Mouse (Mus musculus) forebrain, embryonic 14.5 days (tissue): ENCODE measurements at regions not wholly inside any gene's neighbourhood (a gene's known extent, or its start where the extent isn't known, plus 50 kb on each side); places are given as distances from the start of the nearest gene placed in this dataset.

Source experiments
- ATAC-seq: fragments of 200-750 bp; cut with Nextera tagmentation; 2 replicates; pipeline ENCODE4 v1.8.0; 2017; ENCODE audit warnings: mild to moderate bottlenecking, moderate library complexity
- DNase-seq: peaks from one replicate; pipeline ENCODE4 v3.0.0-alpha.2; 2015; ENCODE audit warnings: low spot score
- H3K27ac ChIP-seq: fragments of 300-500 bp; sonication (generic); 2 replicates; pipeline ENCODE4 v1.5.1; 2014; ENCODE audit warnings: low read depth, mild to moderate bottlenecking, control low read depth, low read length, moderate library complexity
- H3K27me3 ChIP-seq: fragments of 300-500 bp; sonication (generic); replicated peaks from 2 replicates; pipeline ENCODE4 v1.6.1; 2014; ENCODE audit warnings: low read length, control low read depth, mixed read lengths; ENCODE audit not compliant: control insufficient read depth, insufficient read depth
- H3K36me3 ChIP-seq: fragments of 300-500 bp; sonication (generic); 2 replicates; pipeline ENCODE4 v1.6.1; 2014; ENCODE audit warnings: low read length, control low read depth; ENCODE audit not compliant: control insufficient read depth, insufficient read depth
- H3K4me1 ChIP-seq: fragments of 300-500 bp; sonication (generic); 2 replicates; pipeline ENCODE4 v1.6.1; 2014; ENCODE audit warnings: antibody characterized with exemption, low read length, control low read depth; ENCODE audit not compliant: control insufficient read depth, insufficient read depth
- H3K4me2 ChIP-seq: fragments of 300-500 bp; sonication (generic); 2 replicates; pipeline ENCODE4 v1.6.1; 2014; ENCODE audit warnings: mild to moderate bottlenecking, control low read depth, low read length
- H3K4me3 ChIP-seq: fragments of 300-500 bp; sonication (generic); 2 replicates; pipeline ENCODE4 v1.5.1; 2014; ENCODE audit warnings: low read depth, low read length, control low read depth
- H3K9ac ChIP-seq: fragments of 300-500 bp; sonication (generic); 2 replicates; pipeline ENCODE4 v1.6.1; 2014; ENCODE audit warnings: mild to moderate bottlenecking, low read length, control low read depth, moderate library complexity
- H3K9me3 ChIP-seq: fragments of 300-500 bp; sonication (generic); replicated peaks from 2 replicates; pipeline ENCODE4 v1.6.1; 2016; ENCODE audit warnings: low read length, control low read depth, mixed read lengths; ENCODE audit not compliant: control insufficient read depth
- WGBS: fragments of 180-500 bp; shearing (Covaris S2); extraction: QIAGEN DNeasy Blood & Tissue Kit; methylation state at CpG from one replicate; pipeline ENCODE4 v1.1.7; 2014; 5-methylcytosine and 5-hydroxymethylcytosine counted together

- no peak overlapping the region for H3K9ac ChIP-seq
- WGBS, result 36% methylated on average over 2 of the region's 2 CpGs
- no peak for ATAC-seq
- H3K27me3 ChIP-seq, result no peaks in the 10 kb centered on the region
- no peak overlapping the region for H3K4me3 ChIP-seq
- no peaks in the 10 kb centered on the region for H3K9me3 ChIP-seq
- H3K4me1 ChIP-seq, result peaks cover 2% of the 10 kb centered on the region; the same call in 1 of the 2 replicates
- no peak overlapping the region for H3K4me2 ChIP-seq
- DNase-seq, result no peak
- H3K27ac ChIP-seq, result no peak overlapping the region
- H3K36me3 ChIP-seq, result no peaks in the 10 kb centered on the region
Observed at GRCm38 (mm10) chr11:71897551-71897950, 139.8 kb downstream of the Aipl1 start.

DNA sequence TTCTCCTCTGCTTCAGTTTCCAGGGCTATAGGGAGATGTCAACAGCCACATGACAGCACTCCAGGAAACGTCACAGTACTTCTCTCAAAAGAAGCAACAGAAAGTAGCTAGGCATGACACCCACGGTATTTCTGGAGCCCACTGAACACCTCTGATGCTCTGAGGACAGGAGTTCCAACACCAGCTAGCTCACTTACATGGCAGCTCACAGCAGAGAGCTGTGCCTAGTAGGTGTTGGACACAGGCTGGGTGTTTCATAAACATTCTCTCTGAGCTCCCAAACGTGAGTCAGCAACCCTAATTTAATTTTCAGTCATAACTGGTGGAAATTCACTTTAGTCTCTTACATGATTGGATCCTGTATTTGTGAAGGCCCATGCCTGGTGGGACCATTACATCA lies 140.2 kb downstream of the Aipl1 start:
- Histone ChIP-seq H3K4me1 (no peaks in the 10 kb centered on the region; the same call in 1 of the 2 replicates), H3K9me3 (no peaks in the 10 kb centered on the region), H3K27me3 (no peaks in the 10 kb centered on the region), H3K9ac (no peak overlapping the region), H3K36me3 (no peaks in the 10 kb centered on the region), H3K27ac (no peak overlapping the region), H3K4me3 (no peak overlapping the region), H3K4me2 (no peak overlapping the region)
- no peak for ATAC-seq
- 49% methylated on average over 3 of the region's 3 CpGs for WGBS
- no peak for DNase-seq

DNA sequence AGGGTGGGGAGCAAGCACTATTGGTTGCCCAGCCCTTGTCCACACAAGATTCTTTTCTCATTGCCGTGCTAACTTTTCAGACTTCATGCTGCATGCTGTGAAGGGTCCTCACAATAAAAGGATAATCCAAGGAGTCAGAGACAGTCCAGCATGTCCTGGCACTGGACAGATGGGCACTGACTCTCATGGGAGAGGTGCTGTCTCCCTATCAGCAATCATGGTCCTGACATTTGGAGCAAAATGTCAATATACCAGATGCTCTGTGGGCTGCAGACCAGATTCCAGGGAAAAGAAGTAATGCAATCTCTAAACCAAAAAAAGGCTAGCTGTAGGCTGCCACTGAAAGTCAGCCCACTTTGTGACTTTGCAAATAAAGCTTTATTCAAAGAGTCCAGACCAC lies 141.5 kb downstream of the Wscd1 start:
- no peak overlapping the region for H3K4me2 ChIP-seq
- no peak overlapping the region for H3K27ac ChIP-seq
- no peaks in the 10 kb centered on the region for H3K36me3 ChIP-seq
- H3K9me3 ChIP-seq, result no peaks in the 10 kb centered on the region
- WGBS, result 78% methylated on average over 1 of the region's 1 CpGs
- ATAC-seq (no peak), DNase-seq (no peak)
- H3K4me3 ChIP-seq, result no peak overlapping the region
- no peaks in the 10 kb centered on the region for H3K4me1 ChIP-seq
- no peaks in the 10 kb centered on the region for H3K27me3 ChIP-seq
- no peak overlapping the region for H3K9ac ChIP-seq

- Histone ChIP-seq H3K4me1 (no peaks in the 10 kb centered on the region), H3K27ac (no peak overlapping the region), H3K9me3 (no peaks in the 10 kb centered on the region), H3K36me3 (no peaks in the 10 kb centered on the region), H3K27me3 (no peaks in the 10 kb centered on the region), H3K4me3 (no peak overlapping the region), H3K4me2 (no peak overlapping the region), H3K9ac (no peak overlapping the region)
- ATAC-seq (no peak), DNase-seq (no peak)
- WGBS, result 85% methylated on average over 4 of the region's 4 CpGs
Observed at GRCm38 (mm10) chr11:71889161-71889560, 139.4 kb downstream of the Wscd1 start.

- no peak overlapping the region for H3K4me2 ChIP-seq
- no peaks in the 10 kb centered on the region for H3K27me3 ChIP-seq
- ATAC-seq (no peak), DNase-seq (no peak)
- WGBS, result 80% methylated on average over 4 of the region's 4 CpGs
- H3K9me3 ChIP-seq, result no peaks in the 10 kb centered on the region
- H3K4me3 ChIP-seq, result no peak overlapping the region
- no peaks in the 10 kb centered on the region for H3K4me1 ChIP-seq
- no peak overlapping the region for H3K9ac ChIP-seq
- no peaks in the 10 kb centered on the region for H3K36me3 ChIP-seq
- no peak overlapping the region for H3K27ac ChIP-seq
Observed at GRCm38 (mm10) chr11:71887211-71887610, 137.5 kb downstream of the Wscd1 start.

- DNase-seq, result no peak
- H3K36me3 ChIP-seq, result no peaks in the 10 kb centered on the region
- no peak overlapping the region for H3K9ac ChIP-seq
- 94% methylated on average over 4 of the region's 4 CpGs for WGBS
- H3K4me3 ChIP-seq, result no peak overlapping the region
- ATAC-seq, result no peak
- no peak overlapping the region for H3K27ac ChIP-seq
- no peaks in the 10 kb centered on the region for H3K27me3 ChIP-seq
- no peak overlapping the region for H3K4me2 ChIP-seq
- no peaks in the 10 kb centered on the region for H3K4me1 ChIP-seq
- no peaks in the 10 kb centered on the region for H3K9me3 ChIP-seq
Observed at GRCm38 (mm10) chr11:71886771-71887170, 137.1 kb downstream of the Wscd1 start.

GRCm38 (mm10) chr11:71884861-71885260 lies 135.1 kb downstream of the Wscd1 start:
- no peak overlapping the region for H3K27ac ChIP-seq
- no peaks in the 10 kb centered on the region for H3K36me3 ChIP-seq
- no peak overlapping the region for H3K4me3 ChIP-seq
- no peak overlapping the region for H3K9ac ChIP-seq
- no peak overlapping the region for H3K4me2 ChIP-seq
- 51% methylated on average over 6 of the region's 6 CpGs for WGBS
- no peaks in the 10 kb centered on the region for H3K27me3 ChIP-seq
- no peaks in the 10 kb centered on the region for H3K4me1 ChIP-seq
- DNase-seq (no peak), ATAC-seq (no peak)
- no peaks in the 10 kb centered on the region for H3K9me3 ChIP-seq

DNA sequence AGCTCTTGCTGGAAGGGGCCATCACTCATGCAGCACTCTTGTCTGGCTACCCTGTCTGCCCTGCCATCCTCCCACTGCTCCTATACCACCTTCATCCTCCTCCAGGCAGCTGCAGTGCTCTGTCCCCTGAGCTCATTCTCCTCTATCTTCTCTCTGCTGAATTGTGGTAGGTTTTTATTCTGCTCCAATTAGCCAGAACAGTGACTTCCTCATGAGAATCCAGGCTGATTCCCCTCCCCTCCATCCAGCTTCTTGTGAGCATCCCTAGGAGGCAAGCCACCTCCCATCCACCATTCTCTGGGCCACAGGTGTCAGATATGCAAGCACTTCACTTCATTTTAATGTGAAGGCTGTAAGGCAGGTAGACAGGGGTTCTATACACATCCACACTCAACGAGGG lies 132.1 kb downstream of the Wscd1 start:
- Histone ChIP-seq H3K27ac (no peak overlapping the region), H3K27me3 (no peaks in the 10 kb centered on the region), H3K4me3 (no peak overlapping the region), H3K9me3 (no peaks in the 10 kb centered on the region), H3K36me3 (no peaks in the 10 kb centered on the region), H3K4me1 (no peaks in the 10 kb centered on the region), H3K4me2 (no peak overlapping the region), H3K9ac (no peak overlapping the region)
- no peak for DNase-seq
- ATAC-seq, result no peak
- WGBS, result 53% methylated on average over 1 of the region's 1 CpGs

GRCm38 (mm10) chr11:71871297-71871696 lies 121.6 kb downstream of the Wscd1 start:
- H3K4me2 ChIP-seq, result no peak overlapping the region
- WGBS, result 82% methylated on average over 7 of the region's 7 CpGs
- H3K36me3 ChIP-seq, result no peaks in the 10 kb centered on the region
- no peaks in the 10 kb centered on the region for H3K9me3 ChIP-seq
- H3K27ac ChIP-seq, result no peak overlapping the region
- no peak overlapping the region for H3K4me3 ChIP-seq
- H3K4me1 ChIP-seq, result no peaks in the 10 kb centered on the region
- H3K9ac ChIP-seq, result no peak overlapping the region
- no peaks in the 10 kb centered on the region for H3K27me3 ChIP-seq
- ATAC-seq, result no peak
- no peak for DNase-seq
